Mouse (Mus musculus) thymus, postnatal 10 days (tissue): ENCODE data around the gene Lurap1.

Experiments used
- DNase-seq, 2 experiments: peaks; one replicate each; pipeline ENCODE4 v3.0.0; 2021; ENCODE audit warnings: low spot score in 2 of 2

Lurap1 gene

DNA sequence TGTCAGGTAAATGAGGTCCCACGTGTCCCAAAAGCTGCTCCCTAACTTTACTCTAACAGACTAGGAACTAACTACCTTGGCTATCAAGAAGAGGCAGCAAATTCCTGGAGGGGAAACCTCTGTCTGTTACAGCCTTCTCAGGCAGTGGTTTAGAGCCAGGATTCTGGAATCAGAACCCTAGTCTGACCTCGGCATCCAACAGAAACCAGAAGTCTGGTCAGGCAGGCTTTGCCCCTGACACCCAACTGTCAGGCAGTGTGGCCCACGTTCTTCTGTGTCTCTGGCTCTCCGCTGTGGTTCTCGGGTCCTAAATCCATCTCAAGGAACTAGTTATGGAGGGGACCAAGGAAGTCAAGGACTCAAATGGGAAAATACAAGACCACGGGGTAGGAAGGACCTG is at the start of gene Lurap1:
TSS of gene Lurap1 (minus strand) at position 101 of the 400 bp plus-strand sequence.
- no peak for DNase-seq

DNA sequence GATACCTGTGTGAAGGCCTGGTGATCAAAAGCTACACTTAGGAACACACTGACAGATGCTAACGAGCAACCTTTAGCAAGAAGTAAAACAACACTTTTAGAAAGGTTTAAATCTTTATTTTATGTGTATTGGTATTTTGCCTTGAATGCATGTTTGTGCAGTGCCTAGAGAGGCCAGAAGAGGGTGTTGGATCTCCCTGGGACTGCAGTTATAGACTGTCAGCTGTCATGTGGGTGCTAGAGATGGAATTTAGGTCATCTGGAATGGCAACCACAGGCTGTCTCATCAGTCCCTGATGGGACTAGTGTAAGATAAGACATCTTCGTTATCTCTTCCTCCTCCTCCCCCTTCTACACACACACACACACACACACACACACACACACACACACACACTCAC is 47.3 kb upstream of the Lurap1 start:
- peak; percentile 13 to 18 for DNase-seq

DNA sequence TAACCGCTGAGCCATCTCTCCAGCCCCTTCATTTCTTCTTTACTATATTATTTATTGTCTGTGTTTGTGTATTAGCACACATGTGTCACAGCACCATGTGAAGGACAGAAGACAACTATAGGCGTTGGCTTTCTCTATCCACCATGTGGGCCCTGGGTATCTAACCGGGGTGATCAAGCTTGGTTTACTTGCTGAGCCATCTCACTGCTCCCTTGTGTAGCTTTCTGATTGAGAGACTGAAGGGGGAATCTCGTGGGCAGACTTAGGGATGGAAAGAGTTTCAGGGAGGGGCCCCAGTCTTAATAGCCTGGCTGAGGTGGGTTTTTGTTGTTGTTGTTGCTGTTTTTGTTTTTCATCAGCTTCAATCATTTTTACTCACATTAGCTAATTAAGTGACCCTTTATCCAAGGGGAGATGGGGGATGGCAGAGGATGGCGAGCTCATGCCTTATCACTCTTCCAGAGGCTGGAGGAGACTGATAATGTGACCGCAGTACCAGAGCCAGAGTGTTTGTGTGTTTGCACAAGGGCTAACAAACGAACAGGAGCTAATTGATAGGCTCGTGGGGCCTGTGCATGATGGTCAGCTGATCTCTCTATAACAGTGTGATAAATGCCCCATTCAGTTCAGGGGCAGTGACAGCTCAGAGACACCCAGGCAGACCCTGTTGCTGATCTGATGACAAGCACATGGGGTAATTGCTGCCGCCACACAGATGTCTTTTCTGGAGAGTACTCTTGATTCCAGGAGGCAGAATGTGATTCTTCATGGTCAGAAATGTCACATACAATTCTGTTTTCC is 42.6 kb upstream of the Lurap1 start:
- DNase-seq, result no peak

DNA sequence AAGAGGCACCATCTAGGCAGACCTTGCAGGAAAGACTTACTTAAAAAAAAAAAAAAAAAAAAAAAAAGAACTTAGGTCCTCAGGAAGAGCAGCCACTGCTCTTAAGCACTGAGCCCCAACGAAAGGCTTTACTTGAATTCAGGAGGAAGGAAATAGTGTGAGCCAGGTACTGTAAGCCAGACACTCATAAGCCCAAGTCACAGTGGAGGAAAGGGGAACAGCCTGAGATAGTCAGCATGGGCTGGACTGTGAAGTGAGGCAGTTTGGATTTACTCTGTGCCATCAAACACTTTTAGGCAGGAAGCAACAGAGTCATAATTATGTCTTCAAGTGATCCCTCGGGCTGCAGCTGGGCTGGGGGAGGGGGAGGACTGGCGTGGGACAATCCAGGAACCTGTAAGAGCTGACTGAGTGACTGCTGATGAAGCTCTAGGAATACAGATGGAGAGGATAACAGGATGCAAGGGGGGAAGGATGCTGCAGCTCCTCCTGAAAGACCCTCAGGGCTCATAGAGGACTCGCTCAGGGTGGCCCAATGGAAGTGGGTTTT is 41.2 kb upstream of the Lurap1 start:
- no peak for DNase-seq

DNA sequence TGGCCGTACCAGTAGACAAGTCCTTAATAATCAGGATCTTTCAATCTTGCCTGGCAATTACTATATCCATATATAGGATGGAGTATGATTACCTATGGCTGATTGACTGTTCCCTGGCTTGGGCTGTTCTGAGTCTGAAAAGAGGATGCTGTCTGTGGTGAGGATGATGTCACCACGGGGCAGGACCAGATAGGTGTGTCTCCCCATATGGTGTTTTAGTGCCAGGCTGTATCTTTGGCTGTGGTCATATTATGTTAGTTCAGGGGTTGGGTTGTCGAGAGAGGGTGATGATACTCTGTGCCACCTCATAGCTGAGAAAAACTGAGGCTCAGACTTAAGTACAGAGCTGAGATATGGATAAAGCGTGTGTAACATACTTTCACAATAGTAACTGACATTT is 33.9 kb upstream of the Lurap1 start:
- DNase-seq, result no peak

DNA sequence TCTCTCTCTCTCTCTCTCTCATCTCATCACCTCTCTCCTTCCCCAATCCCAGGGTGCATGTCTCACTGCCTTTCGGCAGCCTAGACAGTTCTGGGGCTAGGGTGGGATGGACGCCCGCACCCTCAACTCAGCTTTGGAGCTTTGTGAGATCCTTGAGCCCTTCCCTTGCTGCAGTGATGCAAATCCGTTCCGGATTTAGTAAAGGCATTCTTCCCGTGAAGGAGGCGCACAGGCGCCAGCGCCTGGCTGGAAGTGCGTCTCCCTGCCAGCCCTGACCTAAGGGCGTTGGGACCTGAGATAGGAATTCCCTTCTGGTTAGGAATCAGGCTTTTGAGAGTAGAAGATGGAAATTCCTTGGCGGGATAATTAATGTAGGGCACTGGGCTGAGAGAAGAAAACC is 31.6 kb upstream of the Lurap1 start:
- DNase-seq, result no peak

DNA sequence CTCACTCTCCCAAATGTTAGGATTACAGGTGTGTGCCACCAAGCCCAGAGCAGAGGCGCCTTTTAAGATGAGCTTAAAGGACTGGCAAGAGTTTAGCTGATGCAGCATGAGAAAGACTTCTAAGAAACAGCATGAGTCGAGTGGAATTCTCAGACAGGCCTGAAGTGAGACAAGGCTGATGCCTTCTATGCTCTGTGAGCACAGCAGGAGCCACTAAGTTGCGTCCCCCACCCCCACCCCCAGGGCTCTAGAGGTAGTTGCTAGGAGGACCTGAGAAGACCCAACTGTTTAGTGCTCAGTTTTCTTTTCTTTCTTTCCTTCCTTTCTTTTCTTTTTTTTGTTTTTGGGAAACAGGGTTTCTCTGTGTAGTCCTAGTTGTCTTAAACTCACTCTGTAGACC is 30.9 kb upstream of the Lurap1 start:
- no peak for DNase-seq

DNA sequence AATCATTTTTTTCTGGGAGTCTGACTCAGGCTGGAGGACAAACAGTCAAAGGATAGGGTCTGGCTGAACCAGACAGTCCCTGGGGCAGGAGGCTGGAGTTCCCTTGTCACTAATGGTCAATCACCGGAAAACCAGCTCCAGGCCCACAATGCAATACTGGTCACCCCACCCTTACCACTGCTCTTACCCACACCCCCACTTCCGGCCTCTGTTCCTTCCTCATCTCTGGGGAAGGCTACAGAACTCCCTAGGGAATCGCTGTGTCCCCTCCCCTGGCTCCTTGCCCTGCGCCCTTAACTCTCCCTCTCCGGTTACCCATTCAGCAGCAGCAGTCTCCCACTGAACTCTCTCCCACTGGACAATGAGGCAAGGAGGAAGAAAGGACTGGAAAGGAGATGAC is 26.0 kb upstream of the Lurap1 start:
- no peak for DNase-seq

DNA sequence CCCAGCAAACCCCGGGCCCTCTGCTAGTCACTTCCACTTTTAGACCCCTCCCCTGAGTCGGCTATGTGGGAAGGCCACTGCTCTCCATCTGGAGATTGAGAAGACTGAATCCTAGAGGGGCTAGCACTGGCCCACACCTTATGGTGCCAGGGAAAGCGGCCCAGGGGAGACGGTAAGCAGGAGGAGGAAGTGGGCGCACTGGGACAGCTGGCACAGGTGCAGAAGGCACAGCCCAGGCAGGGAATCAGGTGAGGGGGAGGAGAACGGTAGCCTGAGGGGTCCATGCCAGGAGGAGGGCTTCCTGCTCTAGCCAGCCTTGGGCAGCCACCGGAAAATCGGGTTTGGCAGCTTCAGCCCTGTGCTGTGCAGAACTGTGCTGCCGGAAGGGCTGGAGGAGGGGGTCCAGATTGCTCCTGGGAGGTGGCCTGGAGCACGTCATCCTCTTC is 25.4 kb upstream of the Lurap1 start:
- DNase-seq, result peak; percentile 51 to 58

DNA sequence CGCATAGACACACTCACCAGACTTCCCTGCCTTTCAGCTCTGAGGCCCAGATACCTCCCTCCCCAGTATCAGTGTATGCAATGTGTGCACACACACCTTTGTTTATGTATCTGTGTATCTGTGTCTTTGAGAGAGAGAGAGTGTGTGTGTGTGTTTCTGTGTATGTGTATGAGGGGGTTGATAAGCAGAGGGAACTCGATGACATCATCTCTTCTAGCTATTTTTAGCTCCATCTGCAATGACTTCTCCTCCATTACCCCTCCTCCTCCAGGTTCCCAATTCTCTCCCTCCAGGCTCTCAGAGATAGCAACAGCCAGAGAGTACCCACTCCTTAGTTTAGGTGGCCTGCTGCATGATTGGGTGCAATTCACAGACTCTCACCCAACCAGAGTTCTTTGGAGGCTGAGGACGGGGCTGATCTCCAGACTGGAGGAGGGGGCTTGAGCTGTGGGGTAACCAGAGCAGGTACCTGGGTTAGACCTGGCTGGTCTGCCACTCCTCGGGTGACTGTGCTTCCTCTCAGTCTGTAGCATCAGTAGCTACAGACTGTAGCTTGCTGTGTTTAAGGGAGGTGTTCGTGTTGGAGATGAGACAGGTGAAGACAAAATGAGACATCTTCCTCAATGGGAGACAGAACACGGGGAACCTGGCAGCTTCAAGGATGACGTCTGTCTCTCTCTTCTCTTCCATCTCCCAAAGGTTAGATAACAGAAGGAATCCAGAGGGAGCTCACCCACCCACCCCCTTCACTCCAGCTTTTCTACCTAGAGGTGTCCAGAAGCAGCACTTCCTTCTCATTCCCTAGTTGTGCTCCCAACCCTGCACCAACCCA is 24.8 kb upstream of the Lurap1 start:
- DNase-seq, result no peak

DNA sequence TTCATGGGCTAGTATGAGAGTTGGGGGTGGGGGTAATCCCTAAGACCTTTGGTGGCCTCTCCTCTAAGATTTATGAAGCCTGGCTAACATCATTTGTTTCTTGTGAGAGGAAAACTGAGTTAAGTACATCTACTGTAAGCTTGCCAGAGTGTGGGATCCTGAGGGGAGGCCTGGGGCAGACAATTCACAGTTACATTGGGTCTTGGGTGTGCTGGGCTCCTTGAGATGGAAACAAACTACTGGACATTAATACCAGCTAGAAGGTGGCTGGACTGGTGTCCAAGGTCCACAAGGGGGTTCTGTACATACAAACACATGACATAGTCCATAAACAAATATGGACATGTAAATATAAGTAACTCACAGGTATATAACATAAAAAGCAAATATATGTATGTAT is 24.0 kb upstream of the Lurap1 start:
- DNase-seq, result no peak

DNA sequence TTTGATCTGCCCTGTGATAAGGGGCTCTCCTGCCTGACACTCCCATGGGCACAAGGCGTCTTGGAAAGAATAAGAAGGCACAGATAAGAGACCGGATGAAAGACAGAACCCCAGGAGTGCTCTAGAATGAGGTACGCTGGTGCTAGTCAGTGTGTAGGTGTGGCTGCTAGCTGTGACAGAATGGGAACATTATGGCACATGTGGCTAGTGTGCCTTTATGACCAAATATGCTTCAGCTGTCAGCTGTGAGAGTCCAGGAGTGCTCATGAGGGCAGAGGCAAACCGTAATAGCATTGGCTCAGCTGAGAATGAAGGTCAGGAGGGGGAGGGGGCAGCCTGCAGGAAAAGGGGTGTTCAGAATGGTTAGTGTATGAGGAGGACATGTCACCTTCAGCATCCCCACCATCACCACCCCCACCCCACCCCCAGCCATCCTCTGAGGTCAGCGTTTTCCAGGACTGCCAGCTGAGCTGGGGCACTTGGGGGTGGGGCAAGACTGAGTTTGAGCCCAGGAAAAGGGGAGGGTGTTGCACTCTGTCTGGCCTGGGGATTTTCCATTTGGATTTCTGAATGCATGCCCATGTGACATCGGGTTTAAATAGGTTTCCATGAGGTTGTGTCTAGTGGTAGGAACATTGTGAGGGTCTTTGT is 23.5 kb upstream of the Lurap1 start:
- no peak for DNase-seq

DNA sequence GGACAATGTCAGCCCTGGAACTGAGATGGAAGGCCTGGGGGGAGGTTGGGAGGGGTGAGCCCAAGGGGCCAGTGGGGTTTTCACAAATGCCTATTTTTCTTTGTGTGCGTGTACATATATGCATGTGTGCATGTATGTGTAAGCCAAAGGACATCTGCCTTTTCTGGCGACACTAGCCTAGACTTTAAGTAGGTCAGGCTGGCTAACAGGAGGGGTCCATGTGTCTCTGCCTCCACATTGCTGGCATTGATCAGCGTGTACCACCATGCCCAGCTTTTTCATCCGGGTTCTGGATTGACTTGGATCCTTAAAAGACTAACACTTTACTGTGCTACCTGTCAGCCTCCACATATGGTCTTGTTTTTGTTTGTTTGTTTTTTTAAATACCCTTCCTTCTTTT is 22.6 kb upstream of the Lurap1 start:
- DNase-seq, result no peak

DNA sequence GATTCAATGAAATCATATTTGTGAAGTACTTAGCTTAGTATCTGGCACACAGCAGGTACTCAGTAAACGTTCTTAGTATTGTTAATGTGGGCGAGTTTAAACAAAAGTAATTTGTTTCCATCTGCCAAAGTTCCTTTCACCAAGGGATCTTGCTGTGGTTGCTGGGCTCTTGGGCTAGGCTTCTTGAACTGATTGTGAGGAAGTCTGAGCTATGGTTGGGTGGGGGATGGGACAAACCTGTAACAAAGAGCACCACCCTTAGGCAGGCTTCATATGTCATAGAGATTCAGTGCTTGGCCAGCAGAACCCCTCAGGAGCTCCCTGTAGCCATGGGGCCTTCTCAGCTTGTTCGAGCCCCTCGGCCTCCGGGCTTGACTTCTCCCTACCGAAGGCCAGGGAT is 21.9 kb upstream of the Lurap1 start, which contains the start of the genes 1700042G07Rik and Gm49337:
TSS of gene 1700042G07Rik (plus strand) at position 301 of the 400 bp plus-strand sequence.
TSS of gene Gm49337 (plus strand) at position 313 of the 400 bp plus-strand sequence.
- no peak for DNase-seq

DNA sequence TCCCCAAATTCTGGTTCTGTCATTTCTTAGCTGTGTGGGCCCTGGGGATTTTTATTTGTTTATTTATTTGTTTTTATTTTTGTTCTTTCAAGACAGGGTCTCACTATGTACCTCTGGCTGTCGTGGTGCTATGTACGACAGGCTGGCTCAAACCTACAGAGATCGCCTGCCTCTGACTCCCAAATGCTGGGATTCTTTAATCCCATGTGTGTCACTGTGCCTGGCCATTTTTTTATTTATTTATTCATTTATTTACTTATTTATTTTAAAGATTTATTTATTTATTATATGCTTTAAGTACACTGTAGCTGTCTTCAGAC is 18.2 kb upstream of the Lurap1 start:
- no peak for DNase-seq

DNA sequence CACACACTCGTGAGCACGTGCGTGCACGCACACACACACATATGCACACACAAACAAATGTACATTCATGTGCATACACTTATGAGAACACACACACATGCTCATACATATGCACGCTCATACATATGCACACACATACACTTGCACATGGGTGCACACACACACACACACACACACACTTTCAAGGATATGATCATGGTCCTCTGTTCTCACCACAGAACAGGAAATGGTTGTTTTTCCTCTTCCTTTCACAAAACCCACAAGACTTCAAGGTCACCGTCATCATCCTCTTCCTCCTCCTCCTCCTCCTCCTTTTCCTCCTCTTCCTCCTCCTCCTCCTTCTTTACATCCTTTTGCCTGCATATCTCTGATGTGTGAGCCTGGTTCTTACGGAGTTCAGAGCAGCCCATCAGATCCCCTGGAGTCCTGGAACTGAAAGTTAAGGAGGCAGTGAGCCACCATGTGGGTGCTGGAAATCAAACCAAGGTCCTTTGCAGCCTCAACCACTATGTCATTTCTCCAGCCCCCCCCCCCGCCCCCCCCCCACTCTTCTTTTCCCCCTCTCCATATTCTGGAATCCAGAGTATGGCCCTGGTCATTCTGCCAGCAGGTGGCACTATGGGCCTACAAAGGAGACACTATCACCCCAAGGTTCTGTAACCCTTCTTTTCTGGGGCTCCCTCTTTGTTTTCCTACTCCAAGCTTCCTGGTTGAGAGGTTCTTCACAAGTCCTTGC is 17.6 kb upstream of the Lurap1 start:
- DNase-seq, result peak; percentile 55 to 75

DNA sequence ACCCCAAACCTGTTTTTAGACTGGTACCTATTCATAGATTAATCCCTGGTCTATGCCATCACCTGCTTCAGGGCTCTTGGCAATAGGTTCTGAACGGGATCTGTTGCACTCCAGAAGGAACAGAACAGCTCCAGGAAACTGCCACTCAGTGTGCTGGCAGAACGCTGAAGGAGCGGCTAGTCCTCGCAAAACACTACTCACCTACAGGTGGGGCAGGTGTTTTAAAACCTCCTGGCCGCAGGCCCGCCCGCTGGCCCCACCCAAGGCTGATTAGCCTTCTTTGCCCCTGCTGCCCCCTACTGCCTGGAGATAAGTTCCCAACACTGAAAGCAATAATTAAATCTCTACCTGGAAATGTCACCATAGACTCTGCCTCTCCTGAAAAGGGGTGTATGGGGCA is 16.3 kb upstream of the Lurap1 start, which contains the start of gene Tspan1:
TSS of gene Tspan1 (minus strand) at position 198 of the 400 bp plus-strand sequence.
- no peak for DNase-seq

DNA sequence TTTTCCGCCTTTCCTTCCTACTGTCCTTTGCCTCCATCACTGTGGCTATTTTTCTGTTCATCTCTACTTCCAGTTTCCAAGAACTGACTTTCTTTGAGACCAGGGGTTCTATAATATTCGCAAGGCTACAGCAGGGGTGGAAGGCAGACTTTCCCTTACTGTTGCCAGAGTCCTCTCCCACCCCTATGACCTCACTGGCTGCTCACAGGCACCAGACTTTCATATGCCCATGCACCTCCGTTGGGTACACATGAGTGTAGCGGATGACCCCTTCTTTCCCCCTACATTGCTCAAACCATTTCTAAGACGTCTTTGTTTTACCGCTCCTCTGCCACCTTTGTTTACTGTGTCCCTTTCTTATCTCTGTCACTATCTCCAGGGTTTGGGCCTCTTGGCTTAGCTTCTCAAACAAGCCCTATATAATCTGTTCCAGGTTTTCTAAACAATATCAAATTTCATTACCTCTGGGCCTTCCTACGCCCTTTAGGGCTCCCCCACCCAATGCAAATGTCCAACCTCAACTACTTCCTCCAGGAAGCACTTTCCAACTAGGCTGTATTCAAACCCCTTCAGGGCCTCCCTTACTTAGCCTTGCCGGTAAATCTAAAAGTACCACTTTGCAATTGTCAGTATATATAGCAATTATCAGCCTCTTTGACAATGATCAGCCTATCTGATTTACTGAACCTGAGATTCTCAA is 14.7 kb upstream of the Lurap1 start:
- no peak for DNase-seq

DNA sequence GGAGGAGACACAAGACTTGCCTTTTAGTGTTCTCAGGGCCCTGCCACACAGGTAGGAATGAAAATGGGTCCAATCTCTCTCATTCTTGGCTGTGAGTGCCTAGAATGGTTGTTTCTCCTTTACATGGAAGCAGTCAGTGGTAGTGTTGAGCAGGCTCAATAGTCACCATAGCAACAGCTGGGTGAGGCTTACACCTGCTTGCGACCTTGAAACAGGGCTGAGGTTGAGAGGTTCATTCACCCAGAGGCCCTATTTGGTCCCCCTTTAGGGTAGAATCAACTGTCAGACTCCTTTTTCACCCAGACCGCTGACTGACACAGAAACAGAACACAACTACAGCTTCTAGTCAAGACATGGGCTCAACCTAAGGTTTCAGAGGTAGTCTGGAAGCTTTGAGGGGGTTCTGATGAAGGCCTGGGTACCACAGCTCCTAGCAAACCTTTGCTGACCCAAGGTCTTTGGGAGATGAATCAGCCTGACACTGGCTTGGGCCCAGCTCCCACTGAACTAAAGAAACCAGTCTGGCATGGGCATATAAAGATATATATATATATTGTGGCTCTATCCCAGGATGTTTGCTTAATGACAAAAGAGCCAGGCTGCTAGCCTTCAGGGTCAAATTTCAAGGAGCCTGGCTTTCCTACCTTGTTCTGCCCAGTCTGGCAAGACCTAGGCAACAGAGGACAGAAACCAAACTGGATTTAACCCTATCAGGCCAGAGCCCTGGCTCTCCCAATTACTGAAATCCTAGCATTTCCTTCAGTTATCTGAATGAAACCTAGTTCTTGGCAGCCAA is 13.8 kb upstream of the Lurap1 start:
- DNase-seq, result no peak

DNA sequence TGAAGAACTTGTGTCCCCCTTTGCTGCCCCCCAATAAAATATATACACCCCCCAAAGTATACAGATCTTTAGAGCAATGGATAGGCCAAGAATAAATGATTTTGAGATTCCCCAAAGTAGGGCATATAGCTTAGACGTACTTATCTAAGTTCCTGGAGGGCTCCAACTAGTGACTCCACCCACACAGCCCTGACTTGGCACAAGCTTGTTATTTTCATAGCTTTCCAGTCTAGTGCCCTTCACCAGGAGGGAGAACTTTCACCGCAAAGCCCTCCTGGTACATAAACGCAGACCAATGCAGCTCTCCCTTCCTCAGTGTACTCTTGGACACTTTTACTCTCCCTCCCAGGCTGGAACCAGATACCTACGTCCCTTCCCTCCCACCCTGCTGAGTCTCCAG is 11.0 kb upstream of the Lurap1 start:
- DNase-seq, result no peak
